Mouse (Mus musculus): ENCODE results near the gene Col9a1. TPM values are rescaled to one million over a fixed set of nuclear protein-coding genes. Genes with fewer than 3 reads are reported as not detected.

Col9a1 gene
- total RNA-seq, 2 experiments from 2014 or later, result not detected

- no peak for ATAC-seq (replicated peaks; ENCODE audit: low FRiP score, poor library complexity, severe bottlenecking)
These were observed 89.6 kb downstream of the Col9a1 start for GRCm38 (mm10) chr1:24267022-24267421.

- no peak for ATAC-seq (replicated peaks; ENCODE audit: low FRiP score, poor library complexity, severe bottlenecking)
These were observed 109.0 kb downstream of the Col9a1 start for GRCm38 (mm10) chr1:24286360-24286759.

- no peak for ATAC-seq (replicated peaks; ENCODE audit: low FRiP score, poor library complexity, severe bottlenecking)
These were observed 115.1 kb downstream of the Col9a1 start for GRCm38 (mm10) chr1:24292515-24292914.

- no peak for ATAC-seq (replicated peaks; ENCODE audit: low FRiP score, poor library complexity, severe bottlenecking)
These were observed 117.9 kb downstream of the Col9a1 start for GRCm38 (mm10) chr1:24294979-24295942.

- no peak for ATAC-seq (replicated peaks; ENCODE audit: low FRiP score, poor library complexity, severe bottlenecking)
These were observed 123.3 kb downstream of the Col9a1 start for GRCm38 (mm10) chr1:24300700-24301099.

Other genes with a start within 250 kb of the Col9a1 start
- gene Sdhaf4, start 172.0 kb upstream of the Col9a1 start, total RNA-seq (2015; ENCODE audit: low replicate concordance), result 7.5 and 13.8 TPM in 2 replicates
- 6.7 and 8.2 TPM in 2 replicates for gene Sdhaf4, start 172.0 kb upstream of the Col9a1 start, total RNA-seq (2017; ENCODE audit: low replicate concordance)
- gene Fam135a, start 77.3 kb upstream of the Col9a1 start, total RNA-seq (2015; ENCODE audit: low replicate concordance), result not detected in 2 replicates
- gene Fam135a, start 77.3 kb upstream of the Col9a1 start, total RNA-seq (2017; ENCODE audit: low replicate concordance), result 0.94 TPM in 1 of 2 replicates, not detected in the other